Mouse (Mus musculus) telencephalon, adult 2 months (tissue): ENCODE measurements at regions not wholly inside any gene's neighbourhood (a gene's known extent, or its start where the extent isn't known, plus 50 kb on each side); places are given as distances from the start of the nearest gene placed in this dataset.
"Not testable (repeated sequence)": the region's sequence is repeated elsewhere in the genome, so short reads cannot be mapped to it uniquely, and the experiment has no call there.

Experiments
- DNase-seq: peaks from one replicate; pipeline ENCODE4 v3.0.0-alpha.2; 2011; ENCODE audit warnings: low read depth, low spot score

DNA sequence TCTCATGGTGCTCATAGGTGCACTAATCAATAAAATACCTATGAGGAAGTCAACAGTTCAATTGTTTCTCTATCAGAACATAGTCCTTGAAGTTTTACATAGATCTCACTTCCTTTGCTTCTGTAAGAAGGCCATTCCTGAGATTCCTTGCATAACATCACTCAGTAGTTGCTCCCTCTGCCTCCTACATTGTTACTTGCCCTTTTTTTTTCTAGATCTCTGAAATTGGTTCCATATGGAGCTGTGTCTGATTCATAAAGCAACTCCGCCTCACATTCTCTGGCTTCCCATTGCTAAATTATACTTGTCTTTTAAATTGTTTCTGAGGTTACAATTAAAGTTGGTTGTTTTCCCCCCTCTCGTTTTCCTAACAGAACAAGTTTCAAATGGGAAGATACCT lies 1000.7 kb downstream of the Ttll7 start:
- DNase-seq, result peak; percentile 17

DNA sequence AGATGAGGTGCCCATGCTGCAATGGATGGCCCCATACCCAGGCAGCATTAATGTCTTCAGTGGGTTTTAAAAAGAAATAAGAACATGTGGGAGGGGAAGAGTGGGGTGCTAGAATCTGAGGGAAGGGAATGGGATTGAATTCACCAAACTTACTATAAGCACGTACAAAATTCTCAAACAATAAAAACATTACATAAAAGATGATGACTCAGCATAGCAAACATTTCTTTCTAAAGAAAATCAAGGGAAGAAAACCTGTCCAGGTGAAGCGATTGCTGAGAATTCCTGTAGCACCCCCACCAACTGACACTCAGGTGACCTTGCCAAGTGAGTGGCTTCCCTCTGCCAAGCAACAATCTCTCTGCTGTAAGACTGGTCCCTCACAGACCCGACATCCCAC lies 989.2 kb downstream of the Ttll7 start:
- no peak for DNase-seq

DNA sequence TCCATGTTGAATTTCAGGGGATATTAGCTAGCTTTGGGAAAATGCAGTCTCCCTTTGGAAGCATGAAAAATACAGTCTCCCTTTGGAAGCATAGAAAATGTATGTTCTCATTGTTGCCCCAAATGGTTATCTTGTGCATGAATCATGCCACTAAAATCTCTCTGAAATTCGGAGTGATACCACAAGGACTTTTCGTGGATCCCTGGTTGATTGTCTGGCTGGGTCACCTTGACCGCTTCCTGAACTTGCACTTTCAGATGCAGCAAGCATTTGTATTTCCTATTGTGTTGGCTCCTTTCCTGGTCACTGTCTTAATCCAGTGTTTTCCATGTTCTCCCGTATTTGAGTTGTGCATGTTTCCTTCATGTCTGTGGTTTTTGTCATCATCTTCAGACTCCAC lies 986.6 kb downstream of the Ttll7 start:
- DNase-seq, result no peak

GRCm38 (mm10) chr3:147835716-147836115 lies 983.5 kb downstream of the Ttll7 start:
- DNase-seq, result no peak

DNA sequence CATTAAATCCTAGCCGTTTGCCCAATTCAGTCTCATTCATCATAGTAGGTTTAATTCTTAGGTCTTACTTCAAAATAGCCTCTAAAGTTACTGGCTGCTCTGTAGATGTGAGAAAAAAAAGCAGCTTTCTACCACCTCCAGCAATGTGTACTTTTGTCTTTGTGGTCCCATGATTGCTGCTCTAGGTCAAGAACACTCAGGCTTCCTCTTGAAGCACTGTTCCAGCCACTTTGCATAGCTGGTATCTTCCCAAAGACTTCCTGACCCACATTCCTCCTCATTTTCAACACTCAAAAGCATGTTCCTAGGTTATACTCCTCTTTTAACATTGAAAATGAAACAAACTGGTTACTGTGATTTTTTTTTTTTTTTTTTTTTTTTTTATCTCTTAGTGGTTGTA lies 973.2 kb downstream of the Ttll7 start:
- DNase-seq, result no peak

- no peak for DNase-seq
Measured at GRCm38 (mm10) chr3:147824451-147824850, 972.3 kb downstream of the Ttll7 start.

DNA sequence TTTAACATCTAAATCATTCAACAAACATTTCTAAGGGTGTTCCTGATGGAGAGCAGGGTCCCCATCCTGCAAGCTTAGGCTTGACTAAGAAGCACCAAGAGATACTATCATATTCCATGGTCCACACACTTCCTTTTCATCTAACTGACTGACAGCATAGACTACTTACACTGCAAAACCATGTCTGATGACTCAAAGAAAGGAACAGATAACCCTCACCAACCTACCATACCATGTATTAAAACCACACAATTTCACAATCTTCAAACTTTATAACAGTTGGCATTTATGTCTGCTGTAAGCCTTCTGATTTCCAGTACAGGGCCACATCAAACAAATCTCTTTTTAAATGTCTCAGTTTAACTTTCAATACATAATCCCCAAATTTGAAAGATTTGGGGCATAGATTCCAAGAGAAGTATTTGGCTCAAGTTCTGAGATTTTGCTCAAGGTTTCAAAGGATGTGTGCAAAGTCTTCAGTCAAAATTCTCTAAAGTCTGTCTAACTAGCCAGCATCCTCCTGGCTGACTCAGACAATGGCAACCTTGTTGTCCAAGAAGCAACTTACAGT lies 962.0 kb downstream of the Ttll7 start:
- no peak for DNase-seq

- DNase-seq, result no peak
Measured at GRCm38 (mm10) chr3:147802546-147802945, 950.4 kb downstream of the Ttll7 start.

DNA sequence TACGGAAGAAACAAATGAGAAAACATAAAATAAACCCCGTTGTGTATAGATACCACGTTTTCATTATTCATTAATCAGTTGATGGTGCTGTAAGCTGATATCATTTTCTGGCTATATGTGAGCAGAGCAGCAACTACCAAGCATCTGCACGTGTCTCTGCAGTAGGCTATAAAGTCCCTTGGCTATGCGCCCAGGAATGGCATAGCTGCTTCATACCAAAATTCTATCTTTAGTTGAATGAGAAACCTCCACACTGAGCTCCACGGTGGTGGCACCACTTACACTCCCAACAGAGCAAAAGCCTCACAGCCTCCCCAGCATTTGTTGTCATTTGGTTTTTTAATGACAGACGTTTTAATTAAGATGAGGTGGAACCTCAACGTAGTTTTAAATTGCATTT lies 944.4 kb downstream of the Ttll7 start:
- DNase-seq, result peak; percentile 9

DNA sequence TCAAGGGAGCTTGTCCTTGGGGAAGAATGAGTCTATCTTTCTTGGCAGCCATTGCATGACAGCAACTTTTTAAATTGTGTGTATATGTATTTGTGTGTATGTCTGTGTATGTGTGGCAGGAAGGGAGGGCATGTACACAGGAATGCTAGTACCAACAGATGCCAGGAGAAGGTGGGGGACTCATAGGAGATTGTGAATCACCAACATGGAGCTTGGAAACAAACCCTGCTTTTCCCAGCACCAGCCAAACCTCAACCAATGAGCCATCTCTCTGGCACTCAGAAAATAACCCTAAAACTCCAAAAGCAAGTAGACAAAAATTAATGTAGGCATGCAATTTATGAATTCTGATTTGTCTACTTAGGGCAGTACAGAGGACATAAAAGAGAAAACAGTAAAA lies 942.9 kb downstream of the Ttll7 start:
- DNase-seq, result no peak

DNA sequence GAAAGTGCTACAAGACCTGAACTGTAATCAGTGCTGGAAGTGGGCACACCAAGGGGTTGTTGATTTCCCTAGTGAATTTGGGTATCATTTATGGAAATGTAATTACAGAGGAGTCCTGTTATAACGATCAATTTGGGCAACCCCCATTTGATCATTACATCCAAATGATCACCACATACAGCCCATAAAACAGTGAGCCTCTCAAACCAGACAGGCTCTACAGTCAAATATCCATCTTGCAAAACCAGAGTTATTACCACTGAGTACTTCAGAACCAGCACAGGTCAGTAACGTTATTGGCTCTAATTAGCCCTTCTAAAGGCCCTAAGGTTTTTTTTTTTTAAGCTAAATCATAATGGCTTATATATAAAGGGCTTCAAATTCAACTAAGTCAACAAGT lies 934.4 kb downstream of the Ttll7 start:
- DNase-seq, result no peak

DNA sequence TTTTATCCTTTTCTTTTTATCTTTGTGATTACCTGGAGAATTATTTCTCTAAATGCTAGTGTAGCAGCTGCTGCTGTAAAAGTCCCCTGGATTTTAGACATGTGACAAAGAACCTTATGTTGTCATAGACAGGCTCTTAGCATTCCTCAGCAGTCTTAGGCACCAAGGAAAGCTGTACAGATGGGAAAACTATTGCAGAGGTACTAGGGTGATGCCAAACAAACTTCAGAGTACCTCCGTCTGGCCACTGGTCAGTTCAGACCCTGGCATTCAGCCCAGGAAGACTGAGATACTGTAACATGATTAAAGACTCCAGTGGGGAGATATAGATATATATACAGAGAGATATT lies 898.6 kb downstream of the Ttll7 start:
- no peak for DNase-seq

DNA sequence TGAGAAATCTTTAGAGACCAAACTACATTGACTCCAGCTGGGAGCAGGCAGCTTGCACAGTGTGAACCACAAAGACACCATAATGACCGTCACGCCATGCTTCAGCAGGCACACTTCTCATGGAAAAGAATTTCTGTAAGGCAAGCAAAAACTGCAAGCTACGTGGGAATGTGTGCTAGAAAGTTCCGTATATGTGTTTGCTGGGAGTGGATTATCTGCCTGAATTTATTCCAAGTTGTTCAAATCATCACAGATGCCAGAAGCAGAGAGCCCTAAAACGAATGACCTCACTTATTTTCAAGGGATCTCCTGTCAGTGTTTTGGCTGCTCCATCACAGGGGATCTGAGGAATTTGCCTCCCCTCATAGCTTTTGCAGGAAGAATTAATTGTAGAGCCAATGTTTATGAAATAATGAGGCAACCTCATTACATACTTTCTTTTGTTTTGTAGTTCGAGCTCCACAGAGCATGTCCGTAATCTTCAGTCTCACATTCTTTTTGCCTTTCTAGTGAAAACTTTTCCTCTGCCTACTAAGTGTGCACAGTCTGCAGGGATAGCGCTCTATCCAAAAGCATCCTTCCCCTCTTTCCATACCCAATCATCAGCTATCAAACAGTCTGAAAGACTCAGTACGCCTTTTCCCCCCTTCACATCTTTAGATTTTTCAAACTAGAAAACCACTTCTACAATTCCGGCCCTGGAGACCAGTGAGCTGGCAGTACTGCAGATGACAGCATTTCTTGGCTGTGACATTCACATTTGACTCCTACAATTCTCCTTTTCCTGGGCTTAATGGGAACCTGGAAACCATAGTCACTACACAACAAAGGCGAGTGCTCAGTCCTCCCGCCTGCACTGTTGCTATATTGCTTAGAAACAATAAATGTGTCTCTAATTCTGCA lies 898.0 kb downstream of the Ttll7 start:
- no peak for DNase-seq

GRCm38 (mm10) chr3:147749442-147749841 lies 897.3 kb downstream of the Ttll7 start:
- DNase-seq, result no peak

DNA sequence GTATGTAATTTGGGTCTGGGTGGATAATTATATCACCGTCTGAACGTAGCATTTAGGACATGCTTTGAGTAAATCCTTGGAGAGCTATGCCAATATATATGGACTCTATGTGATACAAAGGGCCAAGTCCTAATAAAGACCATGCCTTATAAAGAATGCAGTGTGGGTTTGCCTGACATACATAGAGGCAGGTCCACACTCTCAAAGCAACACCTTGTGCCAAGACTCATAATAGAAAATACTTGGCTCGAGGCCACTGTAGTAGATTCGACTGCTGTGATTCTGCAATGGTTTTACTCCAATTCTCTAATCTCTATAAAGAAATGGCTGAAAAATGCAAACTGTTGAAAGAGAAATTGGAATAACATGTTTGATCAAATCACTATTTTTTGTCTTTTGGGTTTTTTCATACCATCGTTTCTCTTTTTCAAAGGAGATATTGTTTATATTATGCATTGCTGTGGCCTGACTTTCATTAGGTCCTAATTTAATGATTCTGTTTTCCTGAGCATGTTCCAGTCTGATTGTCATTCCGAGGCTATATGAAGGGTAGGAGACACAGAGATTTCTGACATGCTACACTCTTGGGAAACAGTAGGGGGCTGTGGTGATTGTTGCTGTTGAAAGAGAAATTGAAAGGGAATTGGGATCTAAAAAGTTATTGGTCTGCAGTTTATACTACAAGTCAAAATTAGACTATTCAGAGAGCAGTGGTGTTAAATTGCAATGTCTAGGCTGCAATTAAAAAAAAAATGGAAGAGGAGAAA lies 884.7 kb downstream of the Ttll7 start:
- no peak for DNase-seq

DNA sequence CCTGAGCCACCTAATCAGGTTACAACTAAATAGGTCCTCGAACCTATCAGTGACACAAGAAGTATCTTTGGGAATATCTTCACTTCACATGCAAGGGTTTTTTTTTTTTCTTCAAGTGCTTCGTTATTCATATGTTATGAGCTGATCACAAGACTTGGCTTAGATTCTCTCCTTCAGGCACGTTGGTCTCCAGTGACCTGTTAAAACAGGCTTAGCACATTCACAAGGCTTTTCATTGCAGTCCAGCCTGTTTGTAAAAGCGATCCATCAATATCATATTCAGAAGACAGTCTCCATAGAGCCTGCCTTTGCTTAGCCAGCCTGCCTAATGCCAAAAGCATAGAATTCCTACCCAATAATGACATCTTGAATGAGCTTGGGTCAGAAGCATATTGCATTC lies 864.2 kb downstream of the Ttll7 start:
- DNase-seq, result no peak

DNA sequence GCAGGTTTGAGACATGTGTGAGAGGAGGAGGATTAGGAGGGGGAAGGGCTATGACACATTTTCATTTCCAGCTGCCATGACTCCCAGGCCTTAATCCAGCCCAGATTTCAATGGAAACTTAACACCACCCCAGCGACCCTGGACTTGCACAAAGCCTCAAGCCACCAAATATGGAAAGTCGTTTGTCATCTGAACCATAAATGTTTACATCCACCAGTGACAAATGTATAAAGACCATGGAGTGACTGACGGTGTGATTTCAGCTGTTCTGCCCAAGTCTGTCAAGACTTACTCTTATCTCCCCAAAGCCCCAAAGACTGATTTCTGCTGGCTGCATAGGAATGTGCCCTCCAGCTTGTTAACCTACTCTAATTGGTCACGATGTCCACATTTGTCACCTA lies 855.2 kb downstream of the Ttll7 start:
- no peak for DNase-seq

DNA sequence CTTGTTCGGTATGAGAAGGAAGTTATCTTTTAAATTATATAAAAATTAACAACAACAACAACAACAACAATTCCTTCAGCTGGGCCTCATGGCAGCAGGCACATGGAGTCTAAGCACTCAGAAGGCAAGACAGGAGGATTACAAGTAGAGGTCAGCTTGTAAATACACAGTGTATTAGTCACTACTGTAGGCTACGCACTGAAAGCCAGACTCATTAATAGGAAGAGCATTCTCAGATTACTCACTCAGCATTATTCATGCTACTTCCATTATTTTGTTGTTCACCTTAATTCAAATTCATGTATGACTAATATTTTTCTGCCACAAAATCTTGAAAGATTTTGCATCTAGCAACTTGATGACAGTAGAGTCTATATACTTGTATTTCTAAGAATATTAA lies 831.6 kb downstream of the Ttll7 start:
- DNase-seq, result no peak

DNA sequence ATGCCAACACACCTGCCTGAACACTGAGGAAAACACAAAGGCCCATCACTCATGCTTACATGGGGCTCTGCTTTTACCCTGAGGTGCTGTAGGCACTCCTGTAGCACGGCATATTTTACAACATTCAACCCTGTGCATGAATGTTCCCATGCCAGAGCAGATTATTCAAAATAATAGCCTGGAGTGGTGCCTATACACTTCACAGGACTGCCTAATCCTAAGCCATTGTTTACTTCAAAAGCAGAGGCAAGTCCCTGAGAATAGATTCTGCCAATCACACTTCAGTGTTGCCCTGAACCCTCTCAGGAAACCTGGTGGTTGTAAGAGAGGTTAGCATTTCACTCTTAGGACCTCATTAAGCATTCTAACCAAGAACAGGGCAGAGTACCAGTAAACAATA lies 828.1 kb downstream of the Ttll7 start:
- DNase-seq, result no peak

GRCm38 (mm10) chr3:147662572-147662971 lies 810.4 kb downstream of the Ttll7 start:
- DNase-seq, result no peak

DNA sequence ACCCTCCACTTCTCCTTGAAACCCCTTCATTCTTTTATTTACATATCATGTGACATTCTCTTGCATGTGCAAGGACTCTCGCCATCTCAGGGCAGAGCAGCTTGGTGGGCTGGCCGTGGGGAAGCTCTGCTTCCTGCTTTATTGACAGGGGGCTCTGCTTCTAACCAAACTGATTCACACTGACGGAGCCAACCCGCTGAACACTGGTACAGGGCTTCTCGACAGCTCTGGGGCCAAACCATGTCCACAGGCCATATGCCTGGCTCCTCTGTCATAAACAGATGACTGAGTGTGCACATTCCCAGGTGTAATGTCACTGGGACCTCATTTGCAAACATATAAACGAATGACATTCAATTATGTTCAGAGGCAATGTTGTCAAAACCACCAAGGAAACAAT lies 800.7 kb downstream of the Ttll7 start:
- DNase-seq, result no peak

DNA sequence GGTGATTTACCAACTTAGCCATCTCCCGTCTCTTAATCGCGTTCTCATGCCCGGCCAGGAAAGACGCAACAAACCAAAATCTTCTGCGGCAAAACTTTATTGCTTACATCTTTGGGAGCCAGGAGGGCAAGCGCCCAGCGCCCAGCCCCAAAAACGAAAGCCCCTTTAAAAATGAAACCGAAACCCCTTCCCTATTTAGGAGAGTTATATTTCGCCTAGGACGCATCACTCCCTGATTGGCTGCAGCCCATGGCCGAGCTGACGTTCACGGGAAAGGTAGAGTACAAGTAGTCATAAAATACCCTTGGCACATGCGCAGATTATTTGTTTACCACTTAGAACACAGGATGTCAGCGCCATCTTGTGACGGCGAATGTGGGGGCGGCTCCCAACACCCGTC lies 783.3 kb downstream of the Ttll7 start:
- DNase-seq, result not testable (repeated sequence)

- DNase-seq, result no peak
Measured at GRCm38 (mm10) chr3:147631151-147631550, 779.0 kb downstream of the Ttll7 start.
